Mouse (Mus musculus) embryonic facial prominence, embryonic 12.5 days (tissue): ENCODE data around the gene Glt1d1. TPM values are rescaled to one million over a fixed set of nuclear protein-coding genes. Genes with fewer than 3 reads are reported as not detected.

Source experiments
- ATAC-seq: fragments of 200-750 bp; cut with Nextera tagmentation; 2 replicates; pipeline ENCODE4 v1.8.0; 2017; ENCODE audit not compliant: insufficient number of reproducible peaks, insufficient read depth, low FRiP score, low TSS enrichment
- H3K27ac ChIP-seq: fragments of 300-500 bp; sonication (generic); 2 replicates; pipeline ENCODE4 v1.5.1; 2016; ENCODE audit warnings: mild to moderate bottlenecking
- H3K27me3 ChIP-seq: fragments of 300-500 bp; sonication (generic); 2 replicates; pipeline ENCODE4 v1.6.1; 2016; ENCODE audit warnings: mild to moderate bottlenecking, moderate library complexity
- H3K36me3 ChIP-seq: fragments of 300-500 bp; sonication (generic); 2 replicates; pipeline ENCODE4 v1.6.1; 2016; ENCODE audit warnings: mild to moderate bottlenecking
- H3K4me1 ChIP-seq: fragments of 300-500 bp; sonication (generic); 2 replicates; pipeline ENCODE4 v1.6.1; 2016
- H3K4me2 ChIP-seq: fragments of 300-500 bp; sonication (generic); replicated peaks from 2 replicates; pipeline ENCODE4 v1.6.1; 2016; ENCODE audit warnings: mild to moderate bottlenecking, moderate library complexity
- H3K4me3 ChIP-seq: fragments of 300-500 bp; sonication (generic); 2 replicates; pipeline ENCODE4 v1.5.1; 2016; ENCODE audit warnings: mild to moderate bottlenecking
- H3K9ac ChIP-seq: fragments of 300-500 bp; sonication (generic); 2 replicates; pipeline ENCODE4 v1.6.1; 2016; ENCODE audit warnings: mild to moderate bottlenecking, moderate library complexity
- H3K9me3 ChIP-seq: fragments of 300-500 bp; sonication (generic); 2 replicates; pipeline ENCODE4 v1.6.1; 2016; ENCODE audit warnings: mild to moderate bottlenecking, moderate library complexity
- WGBS: fragments of 180-500 bp; shearing (Covaris S2); methylation state at CpG from one replicate; pipeline ENCODE4 v1.1.7; 2016; 5-methylcytosine and 5-hydroxymethylcytosine counted together
- polyA plus RNA-seq: library from polyadenylated mRNA; unstranded; fragments of >200 nt; fragmentation: Nextera tagmentation; extraction: Ambion mirVana; gene quantifications from 2 replicates; pipeline ENCODE4 v1.2.1, GENCODE M21; 2016

Glt1d1 gene
- polyA plus RNA-seq, 1 experiment from 2014 or later, result 0.65 TPM

DNA sequence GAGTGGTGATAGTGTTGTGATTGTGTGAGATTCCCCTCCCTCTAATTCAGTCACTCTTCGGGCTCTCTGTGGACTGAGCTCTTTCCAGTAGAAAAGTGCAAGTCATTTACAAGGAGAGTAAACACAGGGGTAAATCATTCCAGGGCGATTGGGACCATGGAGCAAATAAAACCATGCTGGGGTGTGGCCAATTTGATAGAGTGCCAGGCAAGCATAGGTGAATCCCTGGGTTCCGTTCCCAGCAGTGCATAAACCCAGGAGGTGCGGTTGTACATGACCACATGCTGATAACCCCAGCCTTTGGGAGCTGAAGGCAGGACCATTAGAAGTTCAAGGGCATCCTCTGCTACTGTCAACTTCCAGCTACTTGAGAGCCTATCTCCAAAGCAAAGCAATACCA lies 1.1 kb downstream of the Glt1d1 start:
- 41% methylated on average over 4 of the region's 4 CpGs for WGBS

GRCm38 (mm10) chr5:127633666-127634065 lies 1.6 kb downstream of the Glt1d1 start:
- H3K4me2 ChIP-seq, result no peak overlapping the region
- H3K9me3 ChIP-seq, result no peaks in the 10 kb centered on the region
- H3K27ac ChIP-seq, result no peak overlapping the region
- H3K4me1 ChIP-seq, result peaks cover 5% of the 10 kb centered on the region; the same call in 1 of the 2 replicates
- no peak for ATAC-seq
- WGBS, result 90% methylated on average over 7 of the region's 7 CpGs
- H3K9ac ChIP-seq, result no peak overlapping the region
- no peak overlapping the region for H3K4me3 ChIP-seq
- H3K36me3 ChIP-seq, result no peaks in the 10 kb centered on the region
- H3K27me3 ChIP-seq, result peaks cover 25% of the 10 kb centered on the region

More for the DNA sequence above, 1.1 kb downstream of the Glt1d1 start:
- Histone ChIP-seq H3K9me3 (no peaks in the 10 kb centered on the region), H3K27me3 (peaks cover 25% of the 10 kb centered on the region), H3K36me3 (no peaks in the 10 kb centered on the region), H3K27ac (no peak overlapping the region), H3K4me1 (peaks cover 5% of the 10 kb centered on the region; the same call in 1 of the 2 replicates), H3K4me2 (peak overlapping the region; percentile 99), H3K4me3 (peak overlapping the region; percentile 55; the same call in 1 of the 2 replicates), H3K9ac (no peak overlapping the region)
- no peak for ATAC-seq

DNA sequence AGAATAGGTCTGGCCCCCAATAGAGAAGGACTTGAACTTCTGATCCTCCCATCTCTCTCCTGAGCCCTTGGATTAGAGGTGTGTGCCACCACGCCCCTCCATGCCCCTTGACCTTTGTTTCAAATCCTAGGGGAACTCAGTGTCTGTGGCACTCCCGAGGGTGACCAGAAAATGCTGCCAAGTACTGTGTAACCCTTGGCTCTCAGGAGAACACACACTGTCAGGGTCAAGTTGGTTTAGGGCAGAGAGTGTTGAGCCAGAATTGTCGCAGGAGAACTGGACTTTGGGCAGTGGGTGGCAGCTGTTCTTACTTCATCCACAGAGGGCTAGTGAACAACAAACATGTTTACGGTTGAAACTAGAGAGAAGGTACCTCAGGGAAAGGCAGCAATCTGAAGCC lies 5.6 kb downstream of the Glt1d1 start:
- Histone ChIP-seq H3K27ac (no peak overlapping the region), H3K4me1 (no peaks in the 10 kb centered on the region; the same call in 1 of the 2 replicates), H3K27me3 (peaks cover 10% of the 10 kb centered on the region), H3K4me2 (no peak overlapping the region), H3K4me3 (no peak overlapping the region), H3K9me3 (peaks cover 5% of the 10 kb centered on the region; the same call in 1 of the 2 replicates), H3K9ac (no peak overlapping the region), H3K36me3 (no peaks in the 10 kb centered on the region)
- 70% methylated on average over 4 of the region's 4 CpGs for WGBS
- ATAC-seq, result no peak

- no peaks in the 10 kb centered on the region for H3K4me1 ChIP-seq
- 85% methylated on average over 2 of the region's 2 CpGs for WGBS
- ATAC-seq, result no peak
- H3K36me3 ChIP-seq, result no peaks in the 10 kb centered on the region
- H3K27ac ChIP-seq, result no peak overlapping the region
- H3K9ac ChIP-seq, result no peak overlapping the region
- peaks cover 4% of the 10 kb centered on the region for H3K27me3 ChIP-seq
- no peak overlapping the region for H3K4me3 ChIP-seq
- peaks cover 5% of the 10 kb centered on the region; the same call in 1 of the 2 replicates for H3K9me3 ChIP-seq
- H3K4me2 ChIP-seq, result no peak overlapping the region
Measured at GRCm38 (mm10) chr5:127638177-127638576, 6.1 kb downstream of the Glt1d1 start.

- H3K9me3 ChIP-seq, result peaks cover 5% of the 10 kb centered on the region; the same call in 1 of the 2 replicates
- H3K4me1 ChIP-seq, result no peaks in the 10 kb centered on the region
- no peak overlapping the region for H3K9ac ChIP-seq
- H3K27me3 ChIP-seq, result no peaks in the 10 kb centered on the region
- ATAC-seq, result no peak
- H3K4me2 ChIP-seq, result no peak overlapping the region
- H3K4me3 ChIP-seq, result no peak overlapping the region
- no peaks in the 10 kb centered on the region for H3K36me3 ChIP-seq
- H3K27ac ChIP-seq, result no peak overlapping the region
- WGBS, result 78% methylated on average over 6 of the region's 6 CpGs
Measured at GRCm38 (mm10) chr5:127639067-127639605, 7.1 kb downstream of the Glt1d1 start.

- ATAC-seq, result no peak
- H3K36me3 ChIP-seq, result no peaks in the 10 kb centered on the region
- no peaks in the 10 kb centered on the region for H3K27me3 ChIP-seq
- WGBS, result 92% methylated on average over 13 of the region's 13 CpGs
- H3K4me2 ChIP-seq, result no peak overlapping the region
- H3K9ac ChIP-seq, result no peak overlapping the region
- no peaks in the 10 kb centered on the region for H3K4me1 ChIP-seq
- no peak overlapping the region for H3K4me3 ChIP-seq
- peaks cover 5% of the 10 kb centered on the region; the same call in 1 of the 2 replicates for H3K9me3 ChIP-seq
- no peak overlapping the region for H3K27ac ChIP-seq
Measured at GRCm38 (mm10) chr5:127639635-127640034, 7.6 kb downstream of the Glt1d1 start.

GRCm38 (mm10) chr5:127640359-127640758 lies 8.3 kb downstream of the Glt1d1 start:
- H3K4me3 ChIP-seq, result no peak overlapping the region
- H3K9ac ChIP-seq, result no peak overlapping the region
- no peaks in the 10 kb centered on the region for H3K27me3 ChIP-seq
- H3K36me3 ChIP-seq, result no peaks in the 10 kb centered on the region
- ATAC-seq, result no peak
- H3K27ac ChIP-seq, result no peak overlapping the region
- H3K4me1 ChIP-seq, result no peaks in the 10 kb centered on the region
- no peak overlapping the region for H3K4me2 ChIP-seq
- 90% methylated on average over 3 of the region's 3 CpGs for WGBS
- peaks cover 5% of the 10 kb centered on the region; the same call in 1 of the 2 replicates for H3K9me3 ChIP-seq

DNA sequence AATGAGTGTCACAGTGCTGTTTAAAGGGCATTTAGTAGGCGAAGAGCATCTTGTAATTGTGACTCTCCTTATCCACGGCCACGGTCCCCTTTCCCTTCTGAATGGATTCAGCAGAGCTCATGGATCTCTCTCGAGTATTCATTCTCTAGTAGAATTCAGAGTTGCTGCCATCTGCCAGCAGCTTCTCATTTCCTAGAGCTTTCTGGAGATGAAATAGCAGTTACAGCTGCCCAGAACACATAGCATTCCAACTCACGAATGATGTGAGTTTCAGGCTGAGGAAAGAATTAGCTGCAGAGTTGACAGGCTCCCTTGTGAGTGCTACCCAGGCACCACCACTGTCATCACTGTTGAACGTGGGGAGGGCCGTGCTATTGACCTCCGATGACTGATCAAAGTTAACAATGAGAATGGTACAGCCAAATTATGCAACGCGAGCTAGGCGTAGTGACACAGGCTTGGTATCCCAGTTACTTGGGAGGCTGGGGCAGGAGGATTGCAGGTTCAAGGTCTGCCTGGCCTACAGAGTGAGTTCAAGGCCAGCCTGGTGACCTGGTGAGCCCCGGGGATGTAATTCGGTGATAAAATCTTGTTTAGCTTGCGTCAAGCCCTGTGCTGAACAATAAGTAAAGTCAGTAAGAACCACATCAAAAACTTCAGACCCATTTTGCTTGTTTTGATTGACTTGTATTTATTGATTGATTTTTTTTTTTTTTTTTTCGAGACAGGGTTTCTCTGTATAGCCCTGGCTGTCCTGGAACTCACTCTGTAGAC lies 9.3 kb downstream of the Glt1d1 start:
- Histone ChIP-seq H3K27ac (no peak overlapping the region), H3K36me3 (no peaks in the 10 kb centered on the region), H3K27me3 (no peaks in the 10 kb centered on the region), H3K4me1 (no peaks in the 10 kb centered on the region), H3K9ac (no peak overlapping the region), H3K9me3 (peaks cover 5% of the 10 kb centered on the region; the same call in 1 of the 2 replicates), H3K4me3 (no peak overlapping the region), H3K4me2 (no peak overlapping the region)
- 89% methylated on average over 15 of the region's 15 CpGs for WGBS
- ATAC-seq, result no peak

- no peaks in the 10 kb centered on the region for H3K9me3 ChIP-seq
- no peak overlapping the region for H3K9ac ChIP-seq
- 75% methylated on average over 6 of the region's 6 CpGs for WGBS
- H3K36me3 ChIP-seq, result peaks cover 7% of the 10 kb centered on the region; the same call in 1 of the 2 replicates
- ATAC-seq, result no peak
- no peak overlapping the region for H3K4me3 ChIP-seq
- H3K27me3 ChIP-seq, result no peaks in the 10 kb centered on the region
- H3K27ac ChIP-seq, result no peak overlapping the region
- H3K4me2 ChIP-seq, result no peak overlapping the region
- H3K4me1 ChIP-seq, result no peaks in the 10 kb centered on the region
Measured at GRCm38 (mm10) chr5:127648046-127648445, 16.0 kb downstream of the Glt1d1 start.

- no peaks in the 10 kb centered on the region for H3K9me3 ChIP-seq
- H3K27me3 ChIP-seq, result no peaks in the 10 kb centered on the region
- no peak overlapping the region for H3K4me3 ChIP-seq
- peaks cover 7% of the 10 kb centered on the region; the same call in 1 of the 2 replicates for H3K36me3 ChIP-seq
- H3K27ac ChIP-seq, result no peak overlapping the region
- ATAC-seq, result no peak
- no peak overlapping the region for H3K9ac ChIP-seq
- H3K4me1 ChIP-seq, result no peaks in the 10 kb centered on the region
- H3K4me2 ChIP-seq, result no peak overlapping the region
Measured at GRCm38 (mm10) chr5:127649077-127649476, 17.0 kb downstream of the Glt1d1 start.

- Histone ChIP-seq H3K9ac (no peak overlapping the region), H3K27me3 (no peaks in the 10 kb centered on the region), H3K4me2 (no peak overlapping the region), H3K9me3 (peaks cover 6% of the 10 kb centered on the region; the same call in 1 of the 2 replicates), H3K4me1 (no peaks in the 10 kb centered on the region), H3K36me3 (no peaks in the 10 kb centered on the region), H3K4me3 (no peak overlapping the region), H3K27ac (no peak overlapping the region)
- no peak for ATAC-seq
- WGBS, result 83% methylated on average over 2 of the region's 2 CpGs
Measured at GRCm38 (mm10) chr5:127658257-127658656, 26.2 kb downstream of the Glt1d1 start.

GRCm38 (mm10) chr5:127659312-127659711 lies 27.2 kb downstream of the Glt1d1 start:
- H3K4me2 ChIP-seq, result no peak overlapping the region
- WGBS, result 91% methylated on average over 3 of the region's 3 CpGs
- no peak for ATAC-seq

More at GRCm38 (mm10) chr5:127659312-127659711, 27.2 kb downstream of the Glt1d1 start:
- Histone ChIP-seq H3K9ac (no peak overlapping the region), H3K4me1 (no peaks in the 10 kb centered on the region), H3K4me3 (no peak overlapping the region), H3K27ac (no peak overlapping the region), H3K36me3 (no peaks in the 10 kb centered on the region), H3K27me3 (no peaks in the 10 kb centered on the region), H3K9me3 (peaks cover 6% of the 10 kb centered on the region; the same call in 1 of the 2 replicates)
